Mouse (Mus musculus): ENCODE data around the gene Etnk1.

DNA sequence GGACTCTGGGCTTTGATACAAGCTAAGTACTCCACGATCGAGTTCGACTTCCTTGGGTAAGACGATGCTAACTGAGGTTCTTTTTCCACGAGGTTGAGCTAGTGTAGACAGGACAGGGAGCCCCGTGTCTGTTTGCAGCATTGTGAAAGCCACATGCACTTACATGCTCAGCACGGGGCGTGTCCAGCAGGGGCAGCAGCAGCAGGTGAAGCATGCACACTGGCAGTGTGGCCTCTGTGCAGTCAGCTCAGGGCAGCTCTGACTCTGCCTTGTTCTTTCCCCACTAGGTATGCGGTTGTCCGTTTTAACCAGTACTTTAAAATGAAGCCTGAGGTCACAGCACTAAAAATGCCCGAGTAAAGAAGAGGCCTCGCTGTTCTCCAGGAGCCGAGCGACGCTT is 36.1 kb downstream of the Etnk1 start:
- TF ChIP-seq POLR2A (IDR thresholded peaks at IDR 0.05; ENCODE audit: extremely low read depth, insufficient read depth, low read length): no peak
- TF ChIP-seq CTCF (IDR thresholded peaks at IDR 0.05; ENCODE audit: extremely low read depth, insufficient read depth, low read length): no peak
